In the genomic region with DNA sequence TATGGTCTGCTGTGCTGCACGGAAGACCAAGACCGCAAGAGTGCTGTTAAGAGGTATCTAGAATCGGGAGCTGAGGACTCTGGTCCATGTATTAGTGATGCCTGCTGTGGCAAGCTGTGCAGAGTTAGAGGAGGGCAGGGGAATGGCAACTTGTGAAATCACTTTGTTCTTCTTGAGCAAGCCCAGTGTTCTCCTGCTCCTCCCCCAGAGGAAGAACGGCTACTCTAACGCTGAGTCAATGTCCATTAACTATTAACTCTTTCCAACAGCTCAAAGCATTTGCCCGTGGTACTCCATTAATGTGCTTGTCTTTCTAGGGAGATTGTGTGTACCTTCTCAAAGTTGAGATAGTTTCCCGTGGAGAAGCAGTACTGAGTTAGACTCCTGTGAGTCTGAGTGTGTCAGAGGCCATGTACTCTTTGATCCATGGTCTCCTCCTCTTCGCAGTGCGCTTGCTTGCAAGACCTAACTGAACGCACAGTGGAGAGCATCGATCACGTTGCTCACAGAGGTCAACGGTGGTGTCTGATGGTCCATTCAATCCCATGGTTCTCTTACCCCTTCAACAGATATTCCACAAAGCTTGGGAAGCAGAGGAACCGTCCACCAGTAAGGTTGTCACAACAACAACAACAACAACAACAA, we compare ENCODE assay signal across 17 mouse cellular contexts.
A peak's percentile ranks its signal among the peaks of the same experiment; 100 is the strongest.
DNase-seq lines count a peak whose midpoint lies in the region; ATAC-seq and TF ChIP-seq lines count a peak whose summit lies in the region.
"Had no signal": no experiment of that assay in that cellular context is flagged by ENCODE, and none has a peak within 500 bp of the region (broad histone marks: within the 10 kb centered on the region; RNA-seq: fewer than 3 reads in every experiment).

No protein-coding gene starts in this region.

- H3K27me3 ChIP-seq in Patski: no peaks in the 10 kb centered on the region
- no peaks in the 10 kb centered on the region for H3K27me3 ChIP-seq in liver, embryonic 13.5 days
- H3K27me3 ChIP-seq: midbrain, embryonic 15.5 days had no signal

- no peak overlapping the region for H3K27ac ChIP-seq in liver, embryonic 13.5 days
- H3K27ac ChIP-seq: hindbrain, postnatal 0 days; midbrain, embryonic 15.5 days had no signal

- 62% methylated on average over 14 of the region's 14 CpGs for WGBS in liver, embryonic 13.5 days (ENCODE audit: insufficient replicate concordance)

- no peak overlapping the region for H3K4me3 ChIP-seq in liver, embryonic 13.5 days (replicated peaks)
- H3K4me3 ChIP-seq: heart, embryonic 12.5 days; midbrain, embryonic 15.5 days had no signal

- no peaks in the 10 kb centered on the region for H3K9me3 ChIP-seq in liver, embryonic 13.5 days (replicated peaks)
- H3K9me3 ChIP-seq: heart, embryonic 12.5 days; midbrain, embryonic 15.5 days had no signal

- no peaks in the 10 kb centered on the region for H3K36me3 ChIP-seq in liver, embryonic 13.5 days
- H3K36me3 ChIP-seq: G1E; heart, embryonic 12.5 days; midbrain, embryonic 15.5 days had no signal

- TF ChIP-seq CTCF in Patski (IDR thresholded peaks at IDR 0.05): no peak

- H3K4me2 ChIP-seq in liver, embryonic 13.5 days: no peak overlapping the region
- H3K4me2 ChIP-seq: heart, embryonic 12.5 days; midbrain, embryonic 15.5 days had no signal

- DNase-seq in Patski (ENCODE audit: low read depth, low spot score): peak; percentile 27
- DNase-seq in kidney, postnatal 25 days: peak; percentile 13 to 41
- DNase-seq in liver, embryonic 13.5 days: no peak
- no peak for DNase-seq in layer of hippocampus, adult 8-10 months (ENCODE audit: low spot score in 2 of 2)
- DNase-seq in thymus, postnatal 10 days (ENCODE audit: low spot score in 2 of 2): no peak
- DNase-seq in adrenal gland, adult 8-10 months: no peak
- DNase-seq: adrenal gland, postnatal 14 days; cerebellum, adult 9-10 months; embryo, embryonic 11 days; heart, postnatal 4 days; lung, adult 2 months had no signal

- in situ Hi-C loops in Patski (cut with MboI; ENCODE audit: low pct_unique_long_range_greater_than_20kb): loop anchor here (10.0 to 25.0 kb wide), 2 partner anchors 469 to 607 kb away; a partner anchor contains a TSS

- CTCF ChIA-PET in Patski (lab: Charles Lee): no interaction called here

- H3K9ac ChIP-seq in liver, embryonic 13.5 days: no peak overlapping the region
- H3K9ac ChIP-seq: heart, embryonic 12.5 days; midbrain, embryonic 15.5 days had no signal

- POLR2A ChIA-PET in Patski (lab: Charles Lee): no interaction called here

- no peaks in the 10 kb centered on the region for H3K4me1 ChIP-seq in liver, embryonic 13.5 days (replicated peaks)

- peak; percentile 57 for ATAC-seq in Patski
- peak; percentile 70 for ATAC-seq in granulocyte monocyte progenitor cell, adult 5-6 weeks (replicated peaks; ENCODE audit: poor library complexity, severe bottlenecking)
- ATAC-seq in liver, embryonic 13.5 days (ENCODE audit: low read depth): peak; percentile 31; the same call in 1 of the 2 replicates
- ATAC-seq: forebrain, embryonic 14.5 days; hindbrain, postnatal 0 days; midbrain, embryonic 15.5 days had no signal

Comparison
In these comparisons a context has a peak if more than half of its experiments do, and no peak if none do; other contexts are left out.
1. DNase-seq: peak in Patski (single experiment) and kidney, postnatal 25 days (2 of 2); none in liver, embryonic 13.5 days (single experiment), layer of hippocampus, adult 8-10 months (0 of 2), thymus, postnatal 10 days (0 of 2) and adrenal gland, adult 8-10 months (single experiment).
2. Peak in every context shown above with its lines, with median percentiles within 50 percentile points of each other: ATAC-seq.